Mouse (Mus musculus) lung, postnatal 4 days (tissue): ENCODE results near the gene Pcbd1.

ENCODE experiments used
- DNase-seq, 2 experiments: peaks; one replicate each; pipeline ENCODE4 v3.0.0; 2021

The Pcbd1 gene

GRCm38 (mm10) chr10:61089170-61090142 lies at the start of gene Pcbd1:
Pcbd1 (plus strand) TSS chr10:61089331.
- peak; percentile 78 to 81 for DNase-seq

DNA sequence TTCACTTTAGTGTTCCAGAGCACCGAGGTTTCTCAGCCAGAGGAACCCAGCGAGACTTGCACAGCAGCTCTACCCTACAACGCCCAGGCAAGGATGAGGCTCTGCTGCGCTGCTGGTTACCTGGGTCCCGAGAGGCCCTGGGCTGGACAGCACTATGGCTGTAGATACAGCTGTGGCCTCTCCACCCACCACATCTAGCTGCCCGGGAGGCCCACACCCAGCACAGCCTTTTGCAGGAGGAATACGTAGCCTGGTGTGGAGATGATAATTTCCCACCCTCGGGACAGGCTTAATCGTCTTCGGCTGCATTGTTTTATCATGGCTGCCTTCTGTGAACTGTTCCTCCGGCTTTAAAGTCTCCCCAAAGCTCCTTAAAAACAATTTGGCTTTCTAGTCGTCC lies 49.5 kb upstream of the Pcbd1 start:
- no peak for DNase-seq

GRCm38 (mm10) chr10:61045081-61045480 lies 44.0 kb upstream of the Pcbd1 start:
- no peak for DNase-seq

DNA sequence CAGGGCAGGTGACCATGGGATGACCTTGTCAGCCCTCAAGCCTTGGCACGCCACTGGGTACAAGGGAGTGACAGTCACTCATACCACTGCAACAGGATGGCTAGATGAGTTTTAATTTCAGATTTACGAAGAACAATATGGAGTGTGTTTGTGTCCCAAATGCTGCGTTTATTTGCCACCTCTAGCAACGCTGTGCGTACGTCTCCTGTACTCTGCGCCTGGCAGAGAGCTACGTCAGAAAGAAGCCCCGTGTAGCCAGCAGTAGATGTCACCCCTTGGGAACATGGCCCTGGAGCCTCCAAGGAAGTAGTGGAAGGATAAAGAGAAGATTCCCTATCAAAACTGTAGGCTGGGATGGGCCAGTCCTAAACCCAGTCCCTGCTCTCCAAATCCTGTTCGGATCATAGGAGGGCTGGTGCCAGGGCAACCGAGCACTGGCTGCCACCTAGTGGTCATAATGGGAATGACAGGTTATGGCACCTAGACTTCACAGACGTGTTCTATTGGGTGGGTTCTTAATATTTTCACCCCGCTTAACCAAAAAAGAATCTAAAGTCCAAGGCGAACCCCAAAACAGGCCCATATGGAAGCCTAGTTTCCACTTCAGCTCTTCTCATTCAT lies 37.0 kb upstream of the Pcbd1 start:
- DNase-seq = peak; percentile 40 to 73

DNA sequence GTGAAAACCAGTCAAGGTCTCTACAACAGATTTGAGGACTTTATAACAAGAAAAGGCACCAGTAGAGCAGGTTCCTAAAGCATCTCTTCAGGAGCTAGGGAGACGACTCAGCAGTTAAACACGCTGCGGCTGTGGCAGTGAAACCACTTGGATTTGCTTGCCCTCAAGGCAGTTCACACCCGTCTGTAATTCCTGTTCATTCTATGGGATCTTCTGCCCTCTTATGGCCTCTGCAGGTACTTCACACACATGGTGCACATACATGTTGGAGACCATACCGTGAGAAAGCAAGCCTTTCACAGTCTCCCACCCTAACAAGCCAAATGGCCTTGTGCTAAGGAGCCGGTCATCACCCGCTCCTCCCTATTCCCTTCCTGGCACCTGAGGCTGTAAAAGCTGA lies 32.5 kb upstream of the Pcbd1 start:
- no peak for DNase-seq

DNA sequence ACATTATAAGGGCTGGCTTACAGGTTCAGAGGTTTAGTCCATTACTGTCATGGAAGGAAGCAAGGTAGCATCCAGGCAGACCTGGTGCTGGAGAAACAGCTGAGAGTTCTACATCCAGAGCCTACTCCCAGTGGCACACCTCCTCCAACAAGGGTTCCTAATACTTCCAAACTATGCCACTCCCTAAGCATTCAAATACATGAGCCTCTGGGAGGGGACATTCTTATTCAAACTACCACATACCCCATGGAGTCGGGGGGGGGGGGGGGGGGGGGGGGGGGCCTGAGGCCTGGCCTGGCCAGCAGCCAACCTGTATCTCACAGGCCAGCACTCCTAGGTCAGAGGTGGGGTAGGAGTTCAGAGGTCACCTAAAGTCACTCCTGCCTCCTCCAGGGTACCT lies 30.0 kb upstream of the Pcbd1 start:
- no peak for DNase-seq

GRCm38 (mm10) chr10:61059543-61060110 lies 29.5 kb upstream of the Pcbd1 start:
- no peak for DNase-seq

- no peak for DNase-seq
Observed at GRCm38 (mm10) chr10:61063271-61063864, 25.8 kb upstream of the Pcbd1 start.

GRCm38 (mm10) chr10:61064635-61065034 lies 24.5 kb upstream of the Pcbd1 start:
- peak; percentile 31 to 41 for DNase-seq

DNA sequence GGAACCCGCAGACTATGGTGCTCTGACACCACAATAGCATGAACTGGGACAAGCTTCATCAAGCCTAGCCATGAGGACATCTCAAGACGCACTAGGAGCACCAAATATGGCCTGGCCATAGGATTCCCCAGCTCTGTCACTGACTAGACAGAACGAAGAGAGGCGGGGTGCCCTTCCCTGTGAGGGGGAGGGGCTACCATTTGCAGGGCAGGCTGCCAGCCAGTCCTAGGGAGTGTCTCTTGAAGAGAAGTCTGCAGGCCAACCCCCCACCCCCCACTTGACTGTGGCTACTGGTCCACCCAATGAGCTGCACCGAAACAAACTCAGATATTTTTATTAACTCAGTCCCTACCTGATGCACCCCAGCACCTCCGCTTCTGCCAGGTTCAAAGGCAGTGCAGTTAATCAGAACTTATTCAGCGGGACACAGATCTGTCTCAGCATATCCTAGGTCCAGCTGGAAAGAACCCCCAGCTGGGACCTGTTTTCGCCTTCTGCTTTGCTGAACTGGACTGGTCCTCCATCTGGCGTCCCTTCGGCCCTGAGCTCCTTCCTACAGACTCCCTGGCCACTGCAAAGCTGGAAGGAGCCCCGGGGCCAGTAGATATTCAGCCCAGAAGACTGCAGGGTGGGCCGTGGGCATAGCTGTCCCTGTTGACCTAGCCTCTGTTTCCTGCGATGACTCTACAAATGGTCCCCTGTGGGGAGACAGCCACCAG lies 23.7 kb upstream of the Pcbd1 start:
- DNase-seq = peak; percentile 35 to 55

DNA sequence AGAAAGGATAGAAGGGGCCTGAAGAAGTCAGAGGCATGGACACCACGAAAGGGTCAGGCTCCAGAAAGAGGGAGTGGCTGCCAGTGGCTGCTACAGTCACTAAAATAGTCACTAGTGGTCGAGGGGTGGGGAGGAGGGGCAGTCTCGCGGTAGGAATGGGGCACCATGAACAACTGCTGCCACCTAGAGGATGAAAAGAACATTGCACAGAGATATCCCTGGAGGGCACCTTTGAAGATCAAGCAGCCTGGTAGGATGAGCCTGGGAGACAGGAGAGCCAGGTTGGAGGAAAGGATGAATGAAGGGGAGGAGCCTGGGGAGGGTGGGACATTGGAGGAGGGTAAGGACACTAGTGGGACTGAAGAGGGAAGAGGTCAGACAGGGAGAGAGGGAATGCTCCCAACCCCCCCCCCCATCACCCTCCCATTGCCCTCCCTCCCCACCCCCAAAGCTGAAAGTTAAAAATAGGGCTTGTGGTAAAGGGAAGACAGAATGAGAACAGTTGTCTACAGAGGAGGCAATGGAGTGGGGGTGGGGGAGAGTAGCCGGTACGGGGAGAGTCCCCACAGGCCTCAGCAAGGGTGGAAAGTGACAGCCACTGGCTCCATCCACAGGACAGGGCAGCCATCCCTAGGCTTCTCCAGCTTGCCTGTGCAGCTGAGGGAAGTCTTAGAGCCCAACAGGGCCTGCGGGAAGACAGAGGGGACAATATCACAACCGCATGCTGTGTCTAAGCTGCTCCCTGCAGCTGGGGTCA lies 20.5 kb upstream of the Pcbd1 start:
- DNase-seq = peak; percentile 38 to 60

DNA sequence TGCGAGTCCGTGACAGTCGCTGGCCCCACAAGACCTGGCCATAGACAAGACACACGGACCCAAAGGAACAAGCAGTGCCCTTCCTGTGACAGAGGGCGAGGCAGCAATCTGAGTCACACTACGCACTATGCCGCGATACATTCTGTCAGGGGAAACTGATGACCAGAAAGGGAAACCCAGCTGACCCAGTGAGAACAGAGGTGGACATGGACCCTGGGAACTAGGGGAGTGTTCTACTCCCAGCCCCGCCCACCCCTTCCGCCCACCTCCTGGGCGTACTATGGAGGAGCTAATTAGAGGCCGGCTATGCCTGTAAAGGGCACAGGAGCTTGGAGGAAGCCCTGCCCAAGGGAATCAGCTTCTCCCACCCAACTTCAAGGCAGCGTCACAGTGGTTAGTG lies 19.9 kb upstream of the Pcbd1 start:
- DNase-seq = no peak

GRCm38 (mm10) chr10:61072324-61072723 lies 16.8 kb upstream of the Pcbd1 start:
- DNase-seq = peak; percentile 49 to 64

- no peak for DNase-seq
Observed at GRCm38 (mm10) chr10:61074643-61075042, 14.5 kb upstream of the Pcbd1 start.

DNA sequence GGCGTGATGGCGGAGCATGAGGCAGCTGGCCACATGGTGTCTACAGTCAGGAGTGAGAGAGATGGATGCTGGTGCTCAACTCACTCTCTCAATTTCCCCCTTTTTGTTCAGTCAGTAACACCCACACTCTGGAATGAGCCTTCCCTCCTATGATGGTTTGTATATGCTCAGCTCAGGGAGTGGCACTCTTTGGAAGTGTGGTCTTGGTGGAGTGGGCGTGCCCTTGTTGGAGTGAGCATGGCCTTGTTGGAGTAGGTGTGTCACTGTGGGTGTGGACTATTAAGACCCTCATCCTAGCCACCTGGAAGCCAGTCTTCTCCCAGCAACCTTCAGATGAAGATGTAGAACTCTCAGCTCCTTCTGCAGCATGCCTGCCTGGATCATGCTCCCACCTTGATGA lies 13.5 kb upstream of the Pcbd1 start:
- DNase-seq = no peak

DNA sequence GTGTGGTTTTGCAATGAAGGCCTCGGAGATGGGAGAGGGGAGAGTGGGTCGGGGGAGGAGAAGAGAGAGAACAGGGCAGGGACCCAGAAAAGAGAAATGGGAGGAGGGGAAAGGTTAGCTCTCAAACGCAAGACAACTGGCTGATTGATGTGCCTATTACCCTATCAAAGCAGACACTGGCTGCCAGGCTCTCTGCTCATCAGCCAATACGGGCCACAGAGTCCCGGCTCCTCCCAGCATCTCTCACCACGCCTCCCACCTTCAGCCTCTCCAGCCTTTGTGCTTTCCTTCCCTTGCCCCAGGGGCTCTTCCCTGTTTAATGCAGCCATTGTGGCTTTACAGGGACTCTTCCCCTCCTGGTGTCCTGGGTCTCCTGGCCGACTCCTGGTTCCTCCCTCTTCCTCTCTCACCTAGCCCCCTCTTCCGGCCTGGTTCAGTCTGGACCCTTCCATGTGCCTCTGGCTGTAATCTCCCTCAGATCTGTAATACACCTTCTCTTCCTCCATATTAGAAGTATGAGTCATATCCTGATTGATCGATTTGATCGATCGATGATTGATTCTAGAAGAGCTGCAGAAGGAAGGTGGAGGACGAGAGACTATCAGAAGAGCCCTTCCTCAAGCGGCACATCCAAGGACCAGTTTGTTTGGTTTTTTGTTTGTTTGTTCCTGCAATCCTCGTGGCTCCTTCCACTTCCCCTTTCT lies 8.8 kb upstream of the Pcbd1 start:
- peak; percentile 66 to 81 for DNase-seq

- no peak for DNase-seq
Observed at GRCm38 (mm10) chr10:61080931-61081255, 8.2 kb upstream of the Pcbd1 start.

DNA sequence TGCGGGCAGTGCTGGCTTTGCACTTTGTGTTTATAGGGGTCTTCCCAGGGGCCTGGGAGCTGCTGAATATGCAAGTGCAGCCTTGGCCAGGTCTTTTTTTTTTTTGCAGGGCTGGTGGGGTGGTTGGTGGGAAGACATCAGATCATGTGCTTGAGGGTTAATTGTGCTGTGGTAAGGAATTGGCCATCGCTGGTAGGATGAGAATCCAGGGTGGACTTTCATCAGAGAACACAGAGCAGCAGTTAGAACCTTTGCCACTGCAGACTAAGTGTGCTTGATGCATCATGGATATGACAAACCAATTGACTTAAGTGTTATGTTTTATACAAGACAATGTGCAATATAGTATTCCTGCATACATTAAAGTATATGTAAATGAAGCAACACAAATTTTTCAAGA lies 3.8 kb upstream of the Pcbd1 start:
- no peak for DNase-seq

- DNase-seq = no peak
Observed at GRCm38 (mm10) chr10:61086502-61086901, 2.6 kb upstream of the Pcbd1 start.

DNA sequence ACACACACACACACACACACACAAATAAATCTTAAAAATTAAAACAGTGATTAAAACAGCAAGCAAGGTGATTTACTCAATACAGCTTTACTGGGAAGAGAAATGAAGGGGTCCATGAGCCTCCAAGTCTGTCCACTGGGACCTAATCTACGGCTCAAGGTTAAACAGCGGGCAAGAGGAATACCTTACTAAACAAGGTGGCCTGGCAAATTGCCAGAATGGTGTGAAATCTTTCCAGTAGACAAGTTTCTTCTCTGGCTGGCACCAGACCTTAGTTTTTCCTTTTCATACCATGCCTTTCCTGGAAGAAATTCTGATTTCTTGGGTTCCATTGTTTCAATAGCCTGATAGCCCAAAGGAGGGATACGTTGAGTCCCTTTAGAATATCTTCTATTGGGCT lies 663 bp upstream of the Pcbd1 start:
- no peak for DNase-seq

- DNase-seq = no peak
Observed at GRCm38 (mm10) chr10:61091866-61092265, 2.7 kb downstream of the Pcbd1 start.
